Mouse (Mus musculus) lung, postnatal 0 days (tissue): ENCODE results near the gene Ercc5. TPM values are rescaled to one million over a fixed set of nuclear protein-coding genes. Genes with fewer than 3 reads are reported as not detected.
A peak's percentile ranks its signal among the peaks of the same experiment; 100 is the strongest.

Experiments
- ATAC-seq: fragments of 200-750 bp; cut with Nextera tagmentation; 2 replicates; pipeline ENCODE4 v1.8.0; 2017; ENCODE audit warnings: moderate library complexity
- DNase-seq: peaks from one replicate; pipeline ENCODE4 v3.0.0-alpha.2; 2016; ENCODE audit warnings: low spot score
- H3K27ac ChIP-seq: fragments of 300-500 bp; sonication (generic); 2 replicates; pipeline ENCODE4 v1.5.1; 2014; ENCODE audit warnings: antibody characterized with exemption, mild to moderate bottlenecking, low read length, mixed read lengths
- H3K27me3 ChIP-seq: fragments of 300-500 bp; sonication (generic); replicated peaks from 2 replicates; pipeline ENCODE4 v1.6.1; 2014; ENCODE audit warnings: low read length, mixed read lengths; ENCODE audit not compliant: insufficient read depth
- H3K36me3 ChIP-seq: fragments of 300-500 bp; sonication (generic); 2 replicates; pipeline ENCODE4 v1.6.1; 2014; ENCODE audit warnings: low read length, mixed read lengths; ENCODE audit not compliant: insufficient read depth
- H3K4me1 ChIP-seq: fragments of 300-500 bp; sonication (generic); 2 replicates; pipeline ENCODE4 v1.6.1; 2014; ENCODE audit warnings: antibody characterized with exemption, low read depth, low read length, mixed read lengths; ENCODE audit not compliant: insufficient read depth
- H3K4me2 ChIP-seq: fragments of 300-500 bp; sonication (generic); replicated peaks from 2 replicates; pipeline ENCODE4 v1.6.1; 2014; ENCODE audit warnings: low read depth, mild to moderate bottlenecking, low read length, moderate library complexity, mixed read lengths
- H3K4me3 ChIP-seq: fragments of 300-500 bp; sonication (generic); 2 replicates; pipeline ENCODE4 v1.5.1; 2014; ENCODE audit warnings: low read depth, low read length
- H3K9ac ChIP-seq: fragments of 300-500 bp; sonication (generic); replicated peaks from 2 replicates; pipeline ENCODE4 v1.6.1; 2014; ENCODE audit warnings: low read depth, mild to moderate bottlenecking
- H3K9me3 ChIP-seq: fragments of 300-500 bp; sonication (generic); 2 replicates; pipeline ENCODE4 v1.6.1; 2016; ENCODE audit warnings: low read length, mixed read lengths
- CTCF ChIP-seq: IDR thresholded peaks from 2 replicates; pipeline ENCODE4 v1.5.1; 2016; ENCODE audit warnings: antibody characterized with exemption, mild to moderate bottlenecking
- EP300 ChIP-seq: IDR thresholded peaks from 2 replicates; pipeline ENCODE4 v1.6.1; 2016; ENCODE audit warnings: antibody characterized with exemption, mild to moderate bottlenecking, control low read depth
- WGBS: fragments of 180-500 bp; shearing (Covaris S2); extraction: QIAGEN DNeasy Blood & Tissue Kit; methylation state at CpG from one replicate; pipeline ENCODE4 v1.1.7; 2014; 5-methylcytosine and 5-hydroxymethylcytosine counted together
- polyA plus RNA-seq: library from polyadenylated mRNA; unstranded; fragments of >200 nt; fragmentation: Nextera tagmentation; extraction: Ambion mirVana; gene quantifications from 2 replicates; pipeline ENCODE4 v1.2.1, GENCODE M21; 2015

Gene Ercc5
- polyA plus RNA-seq, 1 experiment from 2014 or later: 16.7 TPM

DNA sequence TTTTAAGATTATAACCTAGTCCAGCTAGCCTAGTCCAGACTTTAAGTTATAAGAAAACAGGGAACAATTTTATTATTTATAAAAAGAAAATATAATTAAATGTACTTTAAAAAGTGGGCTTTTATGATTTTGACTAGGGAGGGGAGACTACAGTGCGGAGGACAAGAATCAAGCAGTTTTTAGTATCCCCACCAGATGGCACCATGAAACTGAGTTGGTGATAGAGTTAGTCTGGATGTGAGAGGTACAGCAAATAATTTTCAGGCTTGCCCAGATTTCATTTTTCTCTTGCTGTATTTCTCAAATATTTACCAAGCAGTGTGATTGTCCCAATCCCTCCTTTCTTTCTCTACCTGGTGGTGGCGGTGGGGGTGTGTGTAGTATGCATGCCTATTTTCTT is 81.5 kb downstream of the Ercc5 start:
- H3K36me3 ChIP-seq: no peaks in the 10 kb centered on the region
- no peaks in the 10 kb centered on the region for H3K4me1 ChIP-seq
- ATAC-seq: peak; percentile 49; the same call in 1 of the 2 replicates
- H3K27me3 ChIP-seq: no peaks in the 10 kb centered on the region
- H3K4me2 ChIP-seq: no peak overlapping the region
- TF ChIP-seq CTCF: peak; percentile 75
- TF ChIP-seq EP300: no peak
- no peak overlapping the region for H3K27ac ChIP-seq
- no peak overlapping the region for H3K9ac ChIP-seq
- no peak overlapping the region for H3K4me3 ChIP-seq
- no peaks in the 10 kb centered on the region for H3K9me3 ChIP-seq
- 47% methylated on average over 2 of the region's 2 CpGs for WGBS
- DNase-seq: peak; percentile 63

Other genes starting within 250 kb of the Ercc5 start
- gene Tpp2, start 214.1 kb upstream of the Ercc5 start, polyA plus RNA-seq: 28.0 and 30.1 TPM in 2 replicates
- gene Mettl21c, start 127.7 kb upstream of the Ercc5 start, polyA plus RNA-seq: 0.30 and 0.38 TPM in 2 replicates
- gene Gm8251, start 85.8 kb upstream of the Ercc5 start, polyA plus RNA-seq: 0.04 TPM in 1 of 2 replicates, not detected in the other
- 33.5 and 36.0 TPM in 2 replicates for gene Tex30, start 45.3 kb upstream of the Ercc5 start, polyA plus RNA-seq
- gene Kdelc1, start 28.9 kb upstream of the Ercc5 start, polyA plus RNA-seq: 26.5 and 29.0 TPM in 2 replicates
- 8.5 and 8.6 TPM in 2 replicates for gene Bivm, start 28.8 kb upstream of the Ercc5 start, polyA plus RNA-seq
- 6.4 and 13.2 TPM in 2 replicates for gene Mettl21e, start 71.2 kb downstream of the Ercc5 start, polyA plus RNA-seq